In the genomic region with DNA sequence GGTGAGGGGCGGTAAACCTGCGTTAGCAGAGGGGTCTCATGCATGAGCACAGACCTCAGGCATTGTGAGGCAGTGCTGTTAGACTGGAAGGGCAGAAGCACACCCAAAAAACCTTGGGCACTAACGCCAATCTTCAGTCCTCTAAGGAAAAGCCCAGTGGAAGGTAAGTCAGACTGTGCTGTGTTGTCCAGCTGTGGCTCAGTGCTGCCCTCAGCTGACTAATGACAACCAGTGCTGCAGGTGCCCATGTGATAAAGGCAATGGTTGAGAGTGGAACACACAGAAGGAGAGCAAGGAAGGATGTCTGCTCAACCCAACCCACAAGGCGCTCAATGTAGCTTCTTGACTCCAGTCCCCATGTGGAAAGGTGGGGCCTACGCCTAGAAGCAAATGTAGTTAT, we compare ENCODE assay signal across 7 mouse cellular contexts.
DNase-seq lines count a peak whose midpoint lies in the region; ATAC-seq lines count a peak whose summit lies in the region.

No protein-coding gene starts in this region.

- no peak overlapping the region for H3K9ac ChIP-seq in intestine, embryonic 16.5 days (ENCODE audit: low read depth, low read length)
- no peak overlapping the region for H3K9ac ChIP-seq in intestine, embryonic 15.5 days

- no peaks in the 10 kb centered on the region for H3K4me1 ChIP-seq in intestine, embryonic 16.5 days (ENCODE audit: control insufficient read depth, insufficient read depth, low read length)
- no peaks in the 10 kb centered on the region for H3K4me1 ChIP-seq in intestine, embryonic 15.5 days (replicated peaks)

- whole genome bisulfite sequencing in intestine, embryonic 16.5 days, result 91% methylated on average over 5 of the region's 5 CpGs
- 89% methylated on average over 5 of the region's 5 CpGs for WGBS in intestine, embryonic 15.5 days

- peak; percentile 41; the same call in 1 of the 2 replicates for ATAC-seq in intestine, embryonic 16.5 days
- ATAC-seq in intestine, embryonic 15.5 days, result no peak
- ATAC-seq in common myeloid progenitor, adult 5-6 weeks (replicated peaks; ENCODE audit: low read depth, poor library complexity, severe bottlenecking), result peak; percentile 65

- H3K9me3 ChIP-seq in intestine, embryonic 16.5 days (ENCODE audit: control insufficient read depth, low read length), result no peaks in the 10 kb centered on the region
- H3K9me3 ChIP-seq in intestine, embryonic 15.5 days, result no peaks in the 10 kb centered on the region

- H3K27ac ChIP-seq in intestine, embryonic 16.5 days (ENCODE audit: low read length), result no peak overlapping the region
- H3K27ac ChIP-seq in intestine, embryonic 15.5 days, result no peak overlapping the region

- H3K27me3 ChIP-seq in intestine, embryonic 16.5 days (replicated peaks; ENCODE audit: control insufficient read depth, insufficient read depth, low read length), result no peaks in the 10 kb centered on the region
- H3K27me3 ChIP-seq in intestine, embryonic 15.5 days (replicated peaks), result no peaks in the 10 kb centered on the region
- H3K27me3 ChIP-seq in splenic B cell, adult 2 months (ENCODE audit: control insufficient read depth, insufficient read depth, low read length, poor library complexity, severe bottlenecking), result no peaks in the 10 kb centered on the region

- no peak overlapping the region for H3K4me2 ChIP-seq in intestine, embryonic 16.5 days (ENCODE audit: low read depth, low read length)
- H3K4me2 ChIP-seq in intestine, embryonic 15.5 days (replicated peaks), result no peak overlapping the region

- peaks cover 32% of the 10 kb centered on the region for H3K36me3 ChIP-seq in intestine, embryonic 16.5 days (ENCODE audit: control insufficient read depth, insufficient read depth, low read length)
- peaks cover 45% of the 10 kb centered on the region for H3K36me3 ChIP-seq in intestine, embryonic 15.5 days
- no peaks in the 10 kb centered on the region for H3K36me3 ChIP-seq in splenic B cell, adult 2 months (ENCODE audit: control insufficient read depth, insufficient read depth, low read length, poor library complexity, severe bottlenecking)

- peak; percentile 7 for DNase-seq in urinary bladder, postnatal 14 days (ENCODE audit: low spot score)
- DNase-seq in urinary bladder, postnatal 36 days (ENCODE audit: low spot score in 2 of 2), result no peak
- peak; percentile 41 for DNase-seq in splenic B cell, adult 2 months (ENCODE audit: low read depth, low spot score)
- DNase-seq in Muller cell, postnatal 12 days (ENCODE audit: inconsistent ontology term), result no peak

- H3K4me3 ChIP-seq in intestine, embryonic 16.5 days (ENCODE audit: low read length), result no peak overlapping the region
- no peak overlapping the region for H3K4me3 ChIP-seq in intestine, embryonic 15.5 days (replicated peaks)

Comparison
In these comparisons a context has a peak if more than half of its experiments do, and no peak if none do; other contexts are left out.
1. DNase-seq: peak in urinary bladder, postnatal 14 days (single experiment) and splenic B cell, adult 2 months (single experiment); none in urinary bladder, postnatal 36 days (0 of 2) and Muller cell, postnatal 12 days (single experiment).